Mouse (Mus musculus) erythroblast, embryonic 14.5 days (primary cell): ENCODE measurements at regions not wholly inside any gene's neighbourhood (a gene's known extent, or its start where the extent isn't known, plus 50 kb on each side); places are given as distances from the start of the nearest gene placed in this dataset.

ENCODE experiments used
- H3K27me3 ChIP-seq: 2 replicates; pipeline ENCODE4 v1.6.1; 2012; ENCODE audit warnings: inconsistent platforms; ENCODE audit not compliant: control insufficient read depth
- H3K36me3 ChIP-seq: 2 replicates; pipeline ENCODE4 v1.6.1; 2012; ENCODE audit warnings: mild to moderate bottlenecking, inconsistent platforms; ENCODE audit not compliant: control insufficient read depth
- H3K4me1 ChIP-seq: 2 replicates; pipeline ENCODE4 v1.6.1; 2012; ENCODE audit warnings: inconsistent platforms; ENCODE audit not compliant: control insufficient read depth
- H3K4me3 ChIP-seq: replicated peaks from 2 replicates; pipeline ENCODE3; 2012; ENCODE audit warnings: moderate library complexity, mild to moderate bottlenecking, inconsistent platforms
- H3K9me3 ChIP-seq: 2 replicates; pipeline ENCODE4 v1.6.1; 2012; ENCODE audit warnings: low read length, inconsistent platforms, mixed read lengths; ENCODE audit not compliant: control insufficient read depth
- GATA1 ChIP-seq: IDR thresholded peaks from 2 replicates; pipeline ENCODE4 v1.6.1; 2012; ENCODE audit warnings: low read length, inconsistent platforms, mixed read lengths
- TAL1 ChIP-seq: IDR thresholded peaks from 3 replicates; pipeline ENCODE4 v1.6.1; 2012; ENCODE audit warnings: low read length, inconsistent platforms, mixed read lengths

DNA sequence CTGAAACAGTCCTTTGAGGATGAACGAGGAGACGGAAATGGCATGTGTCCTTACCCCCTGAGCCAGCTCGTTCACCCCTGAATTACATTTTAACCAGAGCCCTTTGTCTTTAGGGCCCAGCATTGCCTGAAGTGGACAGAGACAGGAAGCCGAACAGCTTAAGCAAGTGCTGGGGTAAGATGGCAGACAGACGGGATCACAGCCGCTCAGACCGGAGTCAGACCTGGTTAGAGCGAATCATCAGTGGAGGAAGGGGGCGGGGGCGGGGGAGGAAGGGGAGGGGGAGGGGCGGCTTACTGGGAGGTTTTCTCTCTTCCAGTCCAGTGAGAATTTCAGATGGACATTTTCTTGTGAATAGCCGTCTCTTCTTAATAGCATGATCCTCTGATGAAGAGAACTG, 103.1 kb upstream of the Ankrd55 start:
- no peak for TF ChIP-seq GATA1
- TF ChIP-seq TAL1, result no peak
- H3K36me3 ChIP-seq, result no peaks in the 10 kb centered on the region
- H3K4me3 ChIP-seq, result no peak overlapping the region
- H3K4me1 ChIP-seq, result no peaks in the 10 kb centered on the region
- no peaks in the 10 kb centered on the region for H3K9me3 ChIP-seq
- no peaks in the 10 kb centered on the region; the same call in 1 of the 2 replicates for H3K27me3 ChIP-seq

DNA sequence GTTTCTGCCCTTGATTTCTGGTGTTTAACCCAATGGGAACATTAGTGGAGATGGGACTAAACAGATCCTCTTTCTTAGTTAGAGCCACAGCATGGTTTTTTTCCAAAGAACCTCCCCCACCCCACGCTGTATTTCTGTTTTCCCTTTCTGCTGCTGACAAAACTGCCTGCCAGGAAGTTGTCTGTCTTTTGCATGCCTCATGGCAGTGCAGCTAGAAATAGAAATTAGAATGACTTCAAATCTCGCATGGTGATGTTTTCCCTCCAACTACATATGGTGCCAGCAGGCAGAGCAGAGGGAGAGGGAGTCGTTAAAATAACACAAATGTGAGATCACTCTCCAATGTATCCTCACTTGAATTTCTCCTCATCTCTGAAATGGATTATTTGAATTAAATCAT, 101.0 kb upstream of the Ankrd55 start:
- Histone ChIP-seq H3K4me1 (no peaks in the 10 kb centered on the region), H3K27me3 (no peaks in the 10 kb centered on the region; the same call in 1 of the 2 replicates), H3K4me3 (no peak overlapping the region), H3K9me3 (no peaks in the 10 kb centered on the region), H3K36me3 (no peaks in the 10 kb centered on the region)
- no peak for TF ChIP-seq TAL1
- no peak for TF ChIP-seq GATA1

DNA sequence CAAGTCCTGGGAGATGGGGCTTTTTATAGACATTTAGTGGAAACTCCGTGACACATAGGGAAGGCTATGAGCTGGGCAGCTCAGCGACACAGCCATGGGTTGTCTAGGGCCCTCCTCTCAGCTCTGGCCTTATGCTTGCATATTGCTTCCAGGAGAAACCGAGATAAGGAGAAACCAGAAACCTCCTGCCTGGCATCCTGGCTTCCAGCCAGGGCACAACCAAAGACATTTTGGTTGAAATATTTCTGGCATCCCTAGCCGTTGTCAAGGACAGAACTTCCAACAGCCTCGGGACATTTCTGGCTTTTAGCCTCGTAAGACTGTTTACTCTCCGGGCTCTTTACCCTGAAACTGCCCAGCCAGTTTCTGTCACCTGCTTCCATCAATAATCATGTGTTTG, 99.9 kb upstream of the Ankrd55 start:
- Histone ChIP-seq H3K27me3 (no peaks in the 10 kb centered on the region; the same call in 1 of the 2 replicates), H3K36me3 (no peaks in the 10 kb centered on the region), H3K4me1 (no peaks in the 10 kb centered on the region), H3K4me3 (no peak overlapping the region), H3K9me3 (no peaks in the 10 kb centered on the region)
- no peak for TF ChIP-seq GATA1
- TF ChIP-seq TAL1, result no peak

DNA sequence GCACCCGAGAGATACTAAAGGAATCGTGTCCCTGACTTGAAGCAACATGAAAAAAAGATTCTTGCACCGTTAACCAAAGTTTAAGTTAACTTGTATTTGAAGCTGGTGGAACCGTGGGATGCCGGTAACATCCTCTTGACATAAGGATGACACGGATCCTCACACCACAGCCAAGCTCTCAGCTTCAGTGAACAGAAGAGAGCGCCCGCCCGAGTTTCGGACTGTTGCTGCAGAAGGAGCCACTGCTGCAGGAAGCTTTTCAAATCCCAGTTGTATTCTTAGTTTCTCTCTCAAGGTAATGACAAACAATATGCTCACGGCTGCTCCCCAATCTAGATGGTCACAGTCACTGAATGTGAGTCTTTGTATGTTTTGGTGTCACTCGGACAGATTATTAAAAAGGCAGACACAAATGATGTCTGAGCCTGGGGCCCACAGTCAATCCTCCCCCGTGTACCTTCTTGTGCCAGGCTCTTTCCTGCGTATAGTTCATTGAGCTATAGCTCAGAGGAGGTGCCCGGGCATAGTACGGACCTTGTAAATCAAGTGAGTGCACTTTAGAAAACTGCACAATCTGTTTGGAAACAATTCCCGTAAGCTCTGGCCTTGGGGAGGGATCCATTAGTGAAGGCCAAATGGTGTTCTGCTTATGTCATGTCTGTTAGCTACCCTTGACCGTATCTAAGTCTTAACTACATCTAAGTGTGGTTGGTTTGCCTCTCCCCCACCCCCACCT, 99.3 kb upstream of the Ankrd55 start:
- TF ChIP-seq TAL1 (no peak), GATA1 (no peak)
- H3K27me3 ChIP-seq, result no peaks in the 10 kb centered on the region; the same call in 1 of the 2 replicates
- H3K4me3 ChIP-seq, result no peak overlapping the region
- no peaks in the 10 kb centered on the region for H3K36me3 ChIP-seq
- H3K4me1 ChIP-seq, result no peaks in the 10 kb centered on the region
- no peaks in the 10 kb centered on the region for H3K9me3 ChIP-seq

DNA sequence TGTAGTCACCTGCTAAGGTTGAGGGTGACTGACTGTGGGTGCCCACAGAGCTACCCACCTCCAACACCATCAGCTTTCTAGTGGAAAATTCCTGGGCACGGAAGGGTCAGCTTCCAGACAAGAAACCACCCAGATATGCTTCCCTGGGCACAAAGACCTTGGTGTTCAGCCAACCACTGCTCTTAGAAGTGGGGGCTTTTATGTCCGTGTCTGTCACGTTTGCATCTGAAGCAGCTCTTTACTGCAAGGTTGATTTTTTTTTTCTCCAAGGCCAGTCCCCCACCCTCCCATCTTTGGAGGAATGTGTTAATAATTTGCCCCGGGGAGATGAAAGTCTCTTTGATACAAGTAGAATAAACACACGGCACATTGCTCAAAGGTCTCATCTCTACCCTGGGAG, 98.6 kb upstream of the Ankrd55 start:
- H3K4me1 ChIP-seq, result no peaks in the 10 kb centered on the region
- H3K36me3 ChIP-seq, result no peaks in the 10 kb centered on the region
- no peaks in the 10 kb centered on the region; the same call in 1 of the 2 replicates for H3K27me3 ChIP-seq
- H3K9me3 ChIP-seq, result no peaks in the 10 kb centered on the region
- TF ChIP-seq TAL1 (no peak), GATA1 (no peak)
- H3K4me3 ChIP-seq, result no peak overlapping the region

DNA sequence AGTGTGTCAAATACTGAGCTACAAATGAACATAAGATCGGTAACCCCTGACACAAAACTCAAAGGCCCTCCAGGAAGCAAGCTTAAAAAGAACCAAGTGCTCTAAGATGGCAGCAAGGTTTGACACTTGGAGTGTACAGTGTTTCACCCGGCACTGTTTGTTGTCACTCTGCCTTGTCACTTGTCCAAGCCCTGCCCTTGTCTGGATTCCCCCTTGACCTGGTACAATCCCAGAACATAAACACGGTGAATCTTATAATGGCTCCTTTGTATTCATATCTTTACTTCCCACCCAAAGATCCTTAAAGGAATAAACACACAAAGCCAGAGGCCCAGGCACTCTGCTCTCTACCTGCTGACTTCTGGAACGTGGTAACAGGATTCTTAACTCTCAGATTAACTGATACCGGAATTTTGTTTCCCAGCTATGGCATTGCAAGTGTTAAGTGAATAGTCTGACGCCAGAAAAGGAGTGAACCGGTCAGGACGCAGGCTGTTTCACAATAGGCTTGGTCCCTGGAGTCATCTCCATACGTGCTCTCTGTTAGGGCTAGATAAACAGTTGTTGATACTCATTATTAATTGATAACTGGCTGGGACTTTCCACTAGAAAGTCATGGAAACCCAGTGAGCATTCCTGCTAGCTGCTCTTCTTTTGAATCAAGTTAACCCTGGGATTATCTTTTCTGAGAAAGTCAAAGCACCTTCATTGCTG, 95.9 kb upstream of the Ankrd55 start:
- TF ChIP-seq GATA1 (no peak), TAL1 (no peak)
- no peaks in the 10 kb centered on the region for H3K36me3 ChIP-seq
- H3K27me3 ChIP-seq, result peaks cover 7% of the 10 kb centered on the region
- H3K4me1 ChIP-seq, result no peaks in the 10 kb centered on the region
- H3K4me3 ChIP-seq, result no peak overlapping the region
- H3K9me3 ChIP-seq, result no peaks in the 10 kb centered on the region

DNA sequence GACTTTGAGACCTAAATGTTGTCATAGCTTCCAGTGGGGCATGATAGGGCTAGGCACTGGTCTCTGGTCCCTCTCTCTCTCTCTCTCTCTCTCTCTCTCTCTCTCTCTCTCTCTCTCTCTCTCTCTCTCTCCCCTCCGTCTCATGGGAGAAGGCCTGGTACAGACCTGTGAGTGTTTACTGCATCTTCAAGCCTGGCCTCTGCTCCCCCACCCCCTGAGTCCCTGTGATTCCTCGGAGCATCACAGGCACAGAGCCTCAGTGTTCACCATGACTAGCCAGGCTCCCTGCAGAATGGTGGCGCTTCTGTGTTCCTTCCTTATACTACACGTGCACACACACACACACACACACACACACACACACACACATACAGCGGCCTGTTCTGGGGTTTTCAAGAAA, 94.6 kb upstream of the Ankrd55 start:
- TF ChIP-seq GATA1 (no peak), TAL1 (no peak)
- Histone ChIP-seq H3K9me3 (no peaks in the 10 kb centered on the region), H3K27me3 (peaks cover 12% of the 10 kb centered on the region), H3K4me3 (no peak overlapping the region), H3K4me1 (no peaks in the 10 kb centered on the region), H3K36me3 (no peaks in the 10 kb centered on the region)

DNA sequence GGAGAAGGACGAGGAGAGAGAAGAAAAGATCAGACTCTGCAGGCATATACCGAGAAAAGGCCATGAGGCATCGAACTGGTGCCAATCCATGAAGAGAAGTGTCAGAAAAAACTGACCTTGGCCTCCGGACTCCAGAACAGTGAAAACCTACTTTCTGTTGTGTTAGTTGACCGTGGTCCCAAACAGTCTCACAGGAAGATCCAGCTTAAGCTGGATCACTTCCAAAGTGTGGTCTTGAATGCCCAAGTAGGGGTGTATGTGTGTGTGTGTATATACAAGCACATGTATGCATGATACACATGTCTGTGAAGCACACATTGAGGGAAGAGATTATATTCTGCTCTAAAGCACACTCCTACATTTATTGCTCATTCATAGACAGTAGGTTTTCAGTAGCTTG, 93.3 kb upstream of the Ankrd55 start:
- TF ChIP-seq GATA1, result no peak
- Histone ChIP-seq H3K36me3 (no peaks in the 10 kb centered on the region), H3K9me3 (no peaks in the 10 kb centered on the region), H3K27me3 (peaks cover 12% of the 10 kb centered on the region), H3K4me1 (no peaks in the 10 kb centered on the region), H3K4me3 (no peak overlapping the region)

DNA sequence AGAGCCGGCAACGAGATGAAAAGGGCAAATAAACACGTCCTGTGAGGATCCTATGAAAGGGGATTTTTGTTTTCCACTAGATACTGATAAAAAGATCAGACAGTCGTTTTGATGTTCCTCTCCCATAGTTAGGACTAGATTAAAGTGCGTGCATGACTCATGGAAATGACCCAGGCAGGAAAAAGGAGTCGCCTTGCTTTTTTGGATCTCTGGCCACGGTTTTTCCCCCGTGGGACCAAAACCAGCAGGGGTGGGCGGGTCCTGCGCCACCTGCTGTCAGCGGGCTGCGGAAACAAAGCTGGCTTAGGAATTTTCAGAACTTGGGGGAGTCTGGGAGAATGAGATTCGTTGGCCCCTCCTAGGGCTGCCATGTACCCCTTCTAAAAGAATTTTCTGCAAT, 91.5 kb upstream of the Ankrd55 start:
- H3K4me1 ChIP-seq, result no peaks in the 10 kb centered on the region
- peaks cover 12% of the 10 kb centered on the region for H3K27me3 ChIP-seq
- no peaks in the 10 kb centered on the region for H3K36me3 ChIP-seq
- H3K4me3 ChIP-seq, result no peak overlapping the region
- no peaks in the 10 kb centered on the region for H3K9me3 ChIP-seq
- TF ChIP-seq TAL1 (no peak), GATA1 (no peak)
